Mouse (Mus musculus) spleen, postnatal 10 days (tissue): ENCODE measurements around the gene Igsf11.
A peak's percentile ranks its signal among the peaks of the same experiment; 100 is the strongest.
"Not testable (repeated sequence)": the region's sequence is repeated elsewhere in the genome, so short reads cannot be mapped to it uniquely, and the experiment has no call there.

Source experiments
- DNase-seq, 2 experiments: peaks; one replicate each; pipeline ENCODE4 v3.0.0; 2021 to 2022; ENCODE audit warnings: low spot score in 2 of 2

Gene Igsf11

GRCm38 (mm10) chr16:38983850-38984249 lies 91.4 kb downstream of the Igsf11 start:
- not testable (repeated sequence) for DNase-seq

GRCm38 (mm10) chr16:38985411-38985810 lies 92.9 kb downstream of the Igsf11 start:
- no peak for DNase-seq

- no peak for DNase-seq
These were observed 93.9 kb downstream of the Igsf11 start for GRCm38 (mm10) chr16:38986410-38986809.

- DNase-seq, result no peak
These were observed 101.2 kb downstream of the Igsf11 start for GRCm38 (mm10) chr16:38993711-38994110.

GRCm38 (mm10) chr16:38998496-38999258 lies 106.2 kb downstream of the Igsf11 start:
- DNase-seq, result no peak

- no peak for DNase-seq
These were observed 106.8 kb downstream of the Igsf11 start for GRCm38 (mm10) chr16:38999298-38999697.

- DNase-seq, result no peak
These were observed 114.5 kb downstream of the Igsf11 start for GRCm38 (mm10) chr16:39006978-39007377.

- DNase-seq, result no peak
These were observed 127.0 kb downstream of the Igsf11 start for GRCm38 (mm10) chr16:39019449-39019848.

- no peak for DNase-seq
These were observed 133.7 kb downstream of the Igsf11 start for GRCm38 (mm10) chr16:39025989-39026736.

- DNase-seq, result no peak
These were observed 138.9 kb downstream of the Igsf11 start for GRCm38 (mm10) chr16:39031350-39031749.

GRCm38 (mm10) chr16:39037257-39037656 lies 144.8 kb downstream of the Igsf11 start:
- DNase-seq, result no peak

- DNase-seq, result no peak
These were observed 151.9 kb downstream of the Igsf11 start for GRCm38 (mm10) chr16:39044381-39044780.

GRCm38 (mm10) chr16:39048889-39049288 lies 156.4 kb downstream of the Igsf11 start:
- DNase-seq, result peak in 1 of 2 experiments; percentile 27

- peak in 1 of 2 experiments; percentile 50 for DNase-seq
These were observed 160.5 kb downstream of the Igsf11 start for GRCm38 (mm10) chr16:39052971-39053370.

- DNase-seq, result no peak
These were observed 161.3 kb downstream of the Igsf11 start for GRCm38 (mm10) chr16:39053779-39054178.

- no peak for DNase-seq
These were observed 163.6 kb downstream of the Igsf11 start for GRCm38 (mm10) chr16:39056061-39056460.

GRCm38 (mm10) chr16:39056961-39057360 lies 164.5 kb downstream of the Igsf11 start:
- no peak for DNase-seq

- no peak for DNase-seq
These were observed 166.4 kb downstream of the Igsf11 start for GRCm38 (mm10) chr16:39058869-39059268.

GRCm38 (mm10) chr16:39062596-39062995 lies 170.1 kb downstream of the Igsf11 start:
- DNase-seq, result no peak

GRCm38 (mm10) chr16:39065576-39065975 lies 173.1 kb downstream of the Igsf11 start:
- DNase-seq, result no peak

- DNase-seq, result no peak
These were observed 179.0 kb downstream of the Igsf11 start for GRCm38 (mm10) chr16:39071431-39071830.
